Mouse (Mus musculus) G1E (cell line): ENCODE measurements at regions not wholly inside any gene's neighbourhood (a gene's known extent, or its start where the extent isn't known, plus 50 kb on each side); places are given as distances from the start of the nearest gene placed in this dataset.

Experiments
- ATAC-seq: 2 replicates; pipeline ENCODE4 v1.8.0; 2016; ENCODE audit warnings: mild to moderate bottlenecking; ENCODE audit not compliant: insufficient number of reproducible peaks, poor library complexity, low FRiP score, severe bottlenecking; ENCODE audit errors: extremely low read depth
- DNase-seq: peaks from one replicate; pipeline ENCODE4 v3.0.0; 2012; ENCODE audit warnings: low spot score
- H3K27me3 ChIP-seq: 2 replicates; pipeline ENCODE4 v1.6.1; 2012; ENCODE audit warnings: mild to moderate bottlenecking, low read length, inconsistent platforms; ENCODE audit not compliant: insufficient read depth
- H3K36me3 ChIP-seq: replicated peaks from 2 replicates; pipeline ENCODE3; 2012; ENCODE audit warnings: mild to moderate bottlenecking, inconsistent platforms
- H3K4me1 ChIP-seq: 2 replicates; pipeline ENCODE4 v1.6.1; 2012; ENCODE audit warnings: low read depth, low read length, inconsistent platforms, mixed read lengths; ENCODE audit not compliant: insufficient read depth
- H3K4me3 ChIP-seq: 2 replicates; pipeline ENCODE4 v1.5.1; 2012; ENCODE audit warnings: low read depth, mild to moderate bottlenecking, inconsistent platforms, low read length, moderate library complexity, mixed read lengths
- H3K9me3 ChIP-seq: replicated peaks from 2 replicates; pipeline ENCODE4 v1.6.1; 2012; ENCODE audit warnings: inconsistent platforms
- CTCF ChIP-seq: IDR thresholded peaks from 2 replicates; pipeline ENCODE4 v1.5.1; 2012; ENCODE audit warnings: low read depth, low read length, inconsistent platforms, mixed read lengths
- GATA1 ChIP-seq: IDR thresholded peaks from 2 replicates; pipeline ENCODE4 v1.6.1; 2012; ENCODE audit warnings: borderline replicate concordance, low read length, inconsistent platforms, mixed read lengths
- GATA2 ChIP-seq: IDR thresholded peaks from 2 replicates; pipeline ENCODE4 v1.6.1; 2012; ENCODE audit warnings: low read depth, low read length, inconsistent platforms, borderline replicate concordance
- POLR2AphosphoS5 ChIP-seq: IDR thresholded peaks from 2 replicates; pipeline ENCODE4 v1.6.1; 2012; ENCODE audit warnings: low read depth, low read length, inconsistent platforms; ENCODE audit not compliant: insufficient replicate concordance
- TAL1 ChIP-seq: conservative IDR thresholded peaks from 2 replicates; pipeline ENCODE4 v1.6.1; 2012; ENCODE audit warnings: low read depth, low read length, inconsistent platforms, mixed read lengths

DNA sequence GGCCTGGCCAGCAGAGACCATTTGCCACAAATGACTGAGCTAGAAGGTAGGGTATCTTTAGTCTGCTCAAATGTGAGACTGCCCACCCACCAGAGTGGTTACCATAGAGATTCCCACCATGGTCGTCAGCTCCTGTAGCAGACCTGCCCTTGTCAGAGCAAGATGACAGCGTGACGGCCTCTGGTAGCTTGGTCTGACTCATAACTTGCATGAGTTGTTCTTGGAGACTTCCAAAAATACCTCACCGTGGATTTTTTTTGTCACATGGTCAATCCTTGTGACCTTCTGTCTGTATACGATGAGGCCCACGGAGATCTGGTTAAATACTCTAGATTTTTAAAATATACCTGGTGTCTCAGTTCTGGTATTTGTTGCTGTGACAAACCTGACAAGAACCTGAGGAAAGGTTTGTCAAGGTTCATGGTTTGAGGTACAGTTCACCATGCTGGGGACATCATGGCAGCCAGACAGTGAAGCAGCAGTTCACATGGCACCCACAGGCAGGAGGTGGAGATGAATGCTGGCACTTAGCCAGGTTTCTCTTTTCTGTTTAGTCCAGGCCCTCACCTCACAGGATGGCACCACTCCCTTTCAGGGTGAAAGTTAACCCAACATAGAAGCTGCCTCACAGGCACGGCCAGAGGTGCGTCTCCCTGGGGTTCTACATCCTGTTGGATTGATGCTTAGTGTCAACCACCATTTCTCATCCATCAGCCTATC, 91.4 kb upstream of the Ctnnb1 start:
- Histone ChIP-seq H3K4me3 (no peak overlapping the region), H3K36me3 (no peaks in the 10 kb centered on the region), H3K9me3 (no peaks in the 10 kb centered on the region), H3K4me1 (no peaks in the 10 kb centered on the region), H3K27me3 (peaks cover 13% of the 10 kb centered on the region; the same call in 1 of the 2 replicates)
- no peak for ATAC-seq
- TF ChIP-seq GATA2 (no peak), POLR2AphosphoS5 (no peak), CTCF (no peak), TAL1 (no peak), GATA1 (no peak)
- DNase-seq: no peak

- no peak for ATAC-seq
- Histone ChIP-seq H3K4me3 (no peak overlapping the region), H3K4me1 (no peaks in the 10 kb centered on the region), H3K9me3 (no peaks in the 10 kb centered on the region), H3K36me3 (no peaks in the 10 kb centered on the region), H3K27me3 (peaks cover 16% of the 10 kb centered on the region; the same call in 1 of the 2 replicates)
- DNase-seq: no peak
- no peak for TF ChIP-seq GATA1
- TF ChIP-seq GATA2: no peak
- no peak for TF ChIP-seq TAL1
- no peak for TF ChIP-seq POLR2AphosphoS5
- no peak for TF ChIP-seq CTCF
Observed at GRCm38 (mm10) chr9:120843753-120844152, 85.3 kb upstream of the Ctnnb1 start.

GRCm38 (mm10) chr9:120845538-120845937, 83.5 kb upstream of the Ctnnb1 start:
- TF ChIP-seq GATA2 (no peak), TAL1 (no peak), GATA1 (no peak), POLR2AphosphoS5 (no peak), CTCF (no peak)
- no peaks in the 10 kb centered on the region for H3K36me3 ChIP-seq
- H3K4me3 ChIP-seq: no peak overlapping the region
- H3K9me3 ChIP-seq: no peaks in the 10 kb centered on the region
- DNase-seq (no peak), ATAC-seq (no peak)
- H3K4me1 ChIP-seq: no peaks in the 10 kb centered on the region
- H3K27me3 ChIP-seq: peaks cover 20% of the 10 kb centered on the region; the same call in 1 of the 2 replicates

- H3K36me3 ChIP-seq: no peaks in the 10 kb centered on the region
- ATAC-seq (no peak), DNase-seq (no peak)
- peaks cover 14% of the 10 kb centered on the region; the same call in 1 of the 2 replicates for H3K27me3 ChIP-seq
- no peak overlapping the region for H3K4me3 ChIP-seq
- H3K9me3 ChIP-seq: no peaks in the 10 kb centered on the region
- no peak for TF ChIP-seq TAL1
- no peak for TF ChIP-seq GATA1
- no peak for TF ChIP-seq POLR2AphosphoS5
- no peak for TF ChIP-seq CTCF
- TF ChIP-seq GATA2: no peak
- H3K4me1 ChIP-seq: no peaks in the 10 kb centered on the region
Observed at GRCm38 (mm10) chr9:120847649-120848048, 81.4 kb upstream of the Ctnnb1 start.

GRCm38 (mm10) chr9:120848962-120849361, 80.1 kb upstream of the Ctnnb1 start:
- ATAC-seq: no peak
- TF ChIP-seq GATA2 (no peak), POLR2AphosphoS5 (no peak), GATA1 (no peak), TAL1 (no peak), CTCF (no peak)
- no peak for DNase-seq
- Histone ChIP-seq H3K36me3 (no peaks in the 10 kb centered on the region), H3K4me1 (no peaks in the 10 kb centered on the region), H3K27me3 (peaks cover 13% of the 10 kb centered on the region; the same call in 1 of the 2 replicates), H3K4me3 (no peak overlapping the region), H3K9me3 (no peaks in the 10 kb centered on the region)

GRCm38 (mm10) chr9:120850092-120850491, 78.9 kb upstream of the Ctnnb1 start:
- no peaks in the 10 kb centered on the region for H3K4me1 ChIP-seq
- no peaks in the 10 kb centered on the region for H3K9me3 ChIP-seq
- DNase-seq: no peak
- no peak overlapping the region for H3K4me3 ChIP-seq
- no peak for TF ChIP-seq CTCF
- TF ChIP-seq GATA2: no peak
- TF ChIP-seq TAL1: no peak
- TF ChIP-seq POLR2AphosphoS5: no peak
- TF ChIP-seq GATA1: no peak
- no peaks in the 10 kb centered on the region for H3K36me3 ChIP-seq
- peaks cover 8% of the 10 kb centered on the region; the same call in 1 of the 2 replicates for H3K27me3 ChIP-seq
- ATAC-seq: no peak

GRCm38 (mm10) chr9:120851914-120852313, 77.1 kb upstream of the Ctnnb1 start:
- Histone ChIP-seq H3K36me3 (no peaks in the 10 kb centered on the region), H3K4me1 (no peaks in the 10 kb centered on the region), H3K9me3 (no peaks in the 10 kb centered on the region), H3K27me3 (peaks cover 11% of the 10 kb centered on the region; the same call in 1 of the 2 replicates), H3K4me3 (no peak overlapping the region)
- TF ChIP-seq GATA1 (no peak), GATA2 (no peak), POLR2AphosphoS5 (no peak), TAL1 (no peak), CTCF (no peak)
- DNase-seq (no peak), ATAC-seq (no peak)
